Mouse (Mus musculus): ENCODE results near the gene Btbd9. TPM values are rescaled to one million over a fixed set of nuclear protein-coding genes. Genes with fewer than 3 reads are reported as not detected.
A peak's percentile ranks its signal among the peaks of the same experiment; 100 is the strongest.

Gene Btbd9
- total RNA-seq, 2 experiments from 2014 or later: 35.6 to 45.4 TPM

DNA sequence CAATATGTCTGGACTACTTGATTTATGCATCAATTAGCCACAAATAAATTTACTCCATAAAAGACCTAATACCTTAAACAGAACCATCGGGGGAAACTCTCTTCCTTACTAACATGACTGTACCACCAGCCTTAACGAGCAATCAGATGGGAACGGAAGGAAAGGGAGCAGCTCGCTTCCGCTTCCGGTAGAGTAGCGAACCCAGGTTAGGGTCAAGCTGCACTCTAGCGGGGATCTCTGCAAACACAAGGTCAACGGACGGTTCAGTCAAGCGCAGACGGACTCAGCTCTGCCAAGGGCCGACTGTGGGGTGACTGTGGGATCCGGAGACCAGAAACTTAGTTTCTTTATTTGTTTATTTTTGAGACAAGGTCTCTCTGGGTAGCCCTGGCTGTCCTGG is 25.9 kb upstream of the Btbd9 start:
- DNase-seq: no peak

GRCm38 (mm10) chr17:30598300-30598699 is 22.0 kb upstream of the Btbd9 start:
- DNase-seq: no peak

DNA sequence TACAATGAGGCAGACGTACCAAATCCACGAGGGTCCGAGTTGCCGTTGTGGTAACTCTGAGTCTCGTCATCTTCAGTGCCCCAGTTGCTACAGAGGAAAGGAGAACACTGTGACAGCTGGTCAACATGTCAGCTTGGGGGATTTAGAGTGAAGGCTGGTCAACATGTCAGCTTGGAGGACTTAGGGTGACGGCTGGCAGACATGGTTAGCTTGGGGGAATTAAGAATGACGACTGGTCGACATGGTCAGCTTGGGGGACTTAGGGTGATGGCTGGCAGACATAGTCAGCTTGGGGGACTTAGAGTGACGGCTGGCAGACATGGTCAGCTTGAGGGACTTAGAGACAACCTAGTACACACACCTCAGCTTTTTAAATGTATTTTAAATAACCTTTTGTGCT is 21.5 kb upstream of the Btbd9 start:
- no peak for DNase-seq

DNA sequence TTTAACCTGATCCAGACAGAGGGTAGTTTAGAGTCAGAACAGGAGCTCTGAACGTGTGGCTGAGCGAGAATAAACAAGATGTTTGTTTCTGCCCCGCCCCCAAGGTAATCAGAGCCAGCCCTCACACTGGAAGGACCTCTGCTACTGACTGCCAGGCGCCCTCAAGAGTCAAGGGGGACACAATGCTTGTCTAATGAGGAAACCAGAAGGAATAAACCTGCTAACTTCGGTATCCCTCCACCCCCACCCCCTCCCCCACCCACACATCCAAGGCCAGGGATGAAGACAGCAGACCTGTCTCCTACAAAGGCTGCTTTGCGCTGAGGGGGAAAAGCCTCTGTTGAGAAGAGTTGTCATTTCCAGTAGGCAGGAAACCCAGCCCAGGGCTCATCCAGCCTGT is 18.6 kb upstream of the Btbd9 start:
- DNase-seq: no peak

DNA sequence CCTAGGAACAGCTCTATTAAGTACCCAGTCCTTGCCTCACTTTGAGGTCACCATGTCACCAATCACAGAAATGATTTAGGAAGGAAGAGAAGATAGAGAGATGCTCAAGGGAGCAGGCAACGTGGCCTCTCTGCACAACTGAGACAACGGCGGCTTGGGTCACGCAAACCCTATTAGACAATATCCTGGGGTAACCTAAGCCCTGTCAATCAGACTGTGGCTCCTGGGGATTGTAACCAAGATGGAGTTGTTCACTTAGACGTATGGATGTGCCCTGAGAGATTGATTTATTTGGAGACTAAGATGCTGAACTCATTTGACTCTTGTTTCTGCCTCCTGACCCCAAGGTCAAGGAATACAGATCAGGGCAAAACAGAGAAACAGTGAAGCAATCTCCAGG is 18.1 kb upstream of the Btbd9 start:
- no peak for DNase-seq

DNA sequence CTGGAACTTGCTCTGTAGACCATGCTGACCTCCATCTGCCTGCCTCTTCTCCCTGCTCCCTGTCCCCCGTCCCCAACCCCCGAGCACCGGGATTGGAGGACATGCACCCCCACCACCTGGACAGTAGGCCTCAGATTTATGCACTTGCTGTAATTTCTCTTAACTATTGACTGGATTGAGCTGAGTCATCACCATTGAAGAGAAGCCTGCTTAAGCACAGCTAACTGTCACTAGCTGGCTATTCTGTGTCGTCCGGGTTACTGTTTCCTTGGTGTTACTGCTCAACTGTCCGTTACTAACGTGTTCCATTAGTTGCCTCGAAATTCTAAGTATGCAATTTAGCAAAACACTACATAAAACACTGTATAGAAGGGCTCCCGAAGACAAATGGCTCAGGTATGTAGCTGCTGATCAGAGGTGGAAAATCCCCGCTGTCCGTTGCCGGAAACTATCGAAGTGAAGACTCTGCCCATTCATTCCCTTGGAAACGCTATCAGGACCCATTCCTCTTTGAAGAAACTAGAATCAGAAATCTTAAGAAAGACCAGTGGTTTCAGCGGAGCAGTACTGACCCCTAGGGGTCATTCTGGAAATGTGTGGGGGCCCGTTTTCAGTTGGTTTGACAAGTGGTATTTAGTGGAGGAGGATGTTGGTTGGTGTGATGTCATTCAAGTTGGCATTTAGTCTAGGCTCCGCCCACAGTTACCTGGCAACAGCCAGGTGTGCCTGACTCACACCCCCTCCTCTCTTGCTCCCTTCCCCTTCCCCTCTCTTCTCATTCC is 14.3 kb upstream of the Btbd9 start:
- peak; percentile 50 to 61 for DNase-seq

GRCm38 (mm10) chr17:30583258-30584001 is 7.1 kb upstream of the Btbd9 start:
- DNase-seq: no peak

- no peak for DNase-seq
These were observed 6.0 kb upstream of the Btbd9 start for GRCm38 (mm10) chr17:30582313-30582712.

DNA sequence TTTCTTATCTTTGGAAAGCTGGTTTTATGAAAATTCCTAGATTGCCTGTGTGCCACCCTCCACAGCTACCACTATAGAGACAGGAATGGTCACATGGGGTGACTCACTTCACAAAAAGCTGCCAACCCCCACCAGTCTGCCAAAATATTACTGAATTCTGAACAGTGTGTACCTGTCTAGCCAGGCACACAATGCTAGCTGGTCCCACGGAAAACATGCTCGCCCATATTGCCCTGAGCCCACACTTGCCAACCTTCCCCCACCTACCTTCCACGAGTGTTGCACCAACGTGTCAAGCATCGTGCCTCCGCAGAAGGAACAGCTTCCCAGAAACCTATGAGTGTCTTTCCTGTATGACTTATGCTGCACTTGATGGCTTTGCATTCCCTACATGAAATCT is 4.9 kb upstream of the Btbd9 start:
- DNase-seq: no peak

DNA sequence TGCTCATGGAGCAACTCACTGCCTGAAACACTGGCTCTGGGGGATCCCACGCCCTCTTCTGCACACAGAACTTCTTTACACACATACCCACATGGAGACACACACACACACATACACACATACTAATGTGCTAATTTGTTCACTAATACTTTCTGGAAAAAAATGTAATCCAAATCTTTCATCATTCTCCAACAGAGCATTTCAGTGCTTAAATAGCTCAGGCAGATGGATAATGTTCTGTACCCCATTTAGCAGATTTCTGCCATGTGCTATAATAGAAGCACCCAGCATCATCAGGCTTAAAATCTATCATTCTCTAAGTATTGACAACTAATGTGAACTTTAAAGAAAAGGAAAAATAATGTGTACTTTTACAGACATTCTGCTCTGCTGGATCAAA is 4.5 kb upstream of the Btbd9 start:
- DNase-seq: no peak

GRCm38 (mm10) chr17:30576946-30577345 is 658 bp upstream of the Btbd9 start:
- DNase-seq: no peak

DNA sequence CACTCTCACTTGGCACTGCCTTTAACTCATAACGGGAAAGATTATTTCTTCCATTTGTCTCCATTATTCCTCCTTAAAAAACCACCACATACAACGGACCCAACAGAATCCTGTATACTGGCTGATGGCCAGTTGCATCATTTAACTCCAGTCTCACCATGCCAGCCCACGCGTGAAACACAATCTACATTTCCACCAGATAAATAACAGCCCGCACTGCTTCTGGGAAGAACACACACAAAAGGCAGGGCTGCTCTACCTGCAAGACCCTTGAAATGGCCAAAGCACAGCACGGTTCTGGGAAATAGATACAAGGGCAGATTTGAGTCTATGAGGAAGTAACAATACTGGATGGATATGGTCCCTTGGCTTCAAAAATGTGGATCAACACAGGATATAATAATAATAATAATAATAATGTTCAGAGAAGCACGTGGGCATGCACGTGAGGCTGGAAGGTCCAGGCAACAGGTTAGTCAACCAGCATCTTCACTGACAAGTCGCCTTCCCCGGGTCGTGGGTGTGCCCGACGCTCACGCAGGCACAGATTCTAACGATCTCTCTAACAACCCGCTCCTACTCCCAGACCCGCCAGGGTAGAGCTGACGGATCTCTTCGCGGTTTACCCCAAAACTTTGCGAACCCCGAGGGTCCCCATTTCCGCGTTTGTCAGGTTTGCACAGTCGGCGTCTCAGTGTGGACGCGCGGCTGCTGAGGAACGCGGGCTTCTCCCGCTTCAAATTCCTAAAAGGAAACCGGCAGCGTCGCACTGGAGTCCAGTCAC is 975 bp downstream of the Btbd9 start:
- DNase-seq: peak in 1 of 2 experiments; percentile 35

- no peak for DNase-seq
These were observed 1.6 kb downstream of the Btbd9 start for GRCm38 (mm10) chr17:30574783-30575075.

DNA sequence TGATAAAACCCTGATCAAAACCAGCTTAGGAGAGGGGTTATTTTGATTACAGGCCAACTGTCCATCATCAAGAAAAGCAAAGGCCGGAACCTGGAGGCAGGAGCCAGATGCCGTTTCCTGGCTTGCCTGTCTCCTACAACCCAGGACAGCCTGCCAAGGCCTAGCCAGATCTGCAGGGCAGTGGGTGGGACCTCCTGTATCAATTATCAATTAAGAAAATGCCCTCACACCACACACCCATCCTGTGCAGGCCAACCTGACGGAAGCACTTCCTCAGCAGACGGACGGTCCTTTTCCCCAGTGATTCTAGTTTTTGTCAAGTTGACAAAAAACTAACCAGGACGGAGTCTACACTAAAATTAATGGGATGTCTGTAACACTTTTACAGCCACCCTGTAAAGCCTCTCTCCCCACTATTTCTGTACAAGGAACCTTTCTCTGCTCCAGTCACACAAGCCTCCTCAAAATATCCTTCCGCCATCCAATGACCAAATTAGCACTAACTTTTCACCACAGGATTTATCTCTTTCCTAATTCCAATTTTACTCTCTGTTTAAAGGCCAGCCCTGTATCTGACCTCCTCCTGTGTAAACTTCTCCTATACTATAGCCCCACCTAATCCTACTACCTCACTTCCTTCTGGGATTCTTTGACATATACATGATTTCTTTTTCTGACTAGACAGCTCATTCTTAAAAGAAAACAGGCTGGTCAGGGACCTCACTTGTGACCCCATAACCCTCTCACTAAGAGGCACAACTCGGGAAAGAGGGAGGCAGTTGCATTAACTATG is 2.1 kb downstream of the Btbd9 start:
- peak; percentile 13 to 26 for DNase-seq

GRCm38 (mm10) chr17:30570971-30571370 is 5.3 kb downstream of the Btbd9 start:
- no peak for DNase-seq

- peak; percentile 83 to 87 for DNase-seq
These were observed 6.1 kb downstream of the Btbd9 start for GRCm38 (mm10) chr17:30570173-30570572.

GRCm38 (mm10) chr17:30568473-30568872 is 7.8 kb downstream of the Btbd9 start:
- no peak for DNase-seq

DNA sequence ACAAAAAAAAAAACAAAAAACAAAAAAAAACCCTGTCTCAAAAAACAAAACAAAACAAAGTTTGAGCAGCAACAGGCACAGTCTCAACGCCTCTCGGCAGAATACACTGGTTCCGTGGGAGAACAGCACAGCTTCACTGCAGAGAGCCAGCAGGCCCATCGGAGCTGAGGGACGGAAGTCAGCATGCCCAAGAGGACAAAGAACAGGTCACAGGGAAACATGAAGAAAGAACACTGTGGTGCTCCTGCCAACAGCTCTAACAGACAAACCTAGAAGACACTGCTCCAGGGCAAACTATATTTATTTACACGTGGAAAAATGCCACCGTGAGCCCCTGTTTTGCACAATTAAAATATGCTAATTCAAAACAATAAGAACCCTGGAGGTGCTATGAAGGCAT is 11.3 kb downstream of the Btbd9 start:
- no peak for DNase-seq

DNA sequence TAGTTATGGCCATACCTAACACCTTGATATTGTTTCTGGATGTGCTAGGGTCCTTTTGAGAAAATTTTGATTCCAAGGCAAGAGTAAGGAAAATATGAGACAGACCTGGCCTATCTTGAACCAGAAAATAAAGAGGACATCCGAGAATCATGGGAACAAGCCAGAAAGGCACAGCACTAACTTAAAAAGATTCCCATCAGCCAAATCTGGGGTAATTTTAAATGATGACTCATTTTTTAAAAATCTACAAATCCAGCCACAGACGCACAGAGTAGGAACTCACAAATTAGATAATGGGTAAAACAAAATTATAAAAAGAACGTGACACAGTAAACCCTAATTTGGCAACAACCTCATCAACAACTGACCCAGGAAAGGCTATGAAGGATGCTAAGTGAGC is 11.9 kb downstream of the Btbd9 start:
- DNase-seq: no peak

GRCm38 (mm10) chr17:30563484-30564075 is 12.7 kb downstream of the Btbd9 start:
- no peak for DNase-seq

GRCm38 (mm10) chr17:30562770-30563169 is 13.5 kb downstream of the Btbd9 start:
- DNase-seq: no peak

- DNase-seq: peak; percentile 82 to 85
These were observed 16.8 kb downstream of the Btbd9 start for GRCm38 (mm10) chr17:30559536-30559935.
